Mouse (Mus musculus) CH12F3 (cell line): Measurements from ENCODE around the gene Vti1a.

Experiments used
- in situ Hi-C: fragments of 300-500 bp; cut with MboI; formaldehyde crosslinking; loops from 2 replicates; pipeline ENCODE4 v1.14.3; 2020; ENCODE audit warnings: low sequenced_read_pairs

Gene Vti1a

DNA sequence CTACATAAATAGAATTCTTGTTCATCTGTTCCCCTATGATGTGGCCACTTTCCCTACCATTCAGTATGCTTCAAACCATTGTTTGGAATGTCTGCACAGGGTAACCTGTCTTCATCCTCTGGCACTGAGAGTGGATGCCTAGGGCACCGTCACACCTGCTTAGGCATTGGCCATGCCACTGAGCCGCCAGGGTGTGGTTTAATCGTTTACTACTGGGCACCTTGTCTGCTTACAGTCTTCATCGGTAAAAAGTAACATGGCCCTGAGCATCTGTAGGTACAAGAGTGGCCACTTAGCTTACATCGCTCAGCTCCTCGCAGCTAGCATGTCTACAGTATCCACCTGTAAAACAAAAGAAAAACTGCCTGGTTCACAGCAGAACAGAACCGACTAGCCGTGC lies 264.1 kb downstream of the Vti1a start:
- in situ Hi-C loops: no loop called here

DNA sequence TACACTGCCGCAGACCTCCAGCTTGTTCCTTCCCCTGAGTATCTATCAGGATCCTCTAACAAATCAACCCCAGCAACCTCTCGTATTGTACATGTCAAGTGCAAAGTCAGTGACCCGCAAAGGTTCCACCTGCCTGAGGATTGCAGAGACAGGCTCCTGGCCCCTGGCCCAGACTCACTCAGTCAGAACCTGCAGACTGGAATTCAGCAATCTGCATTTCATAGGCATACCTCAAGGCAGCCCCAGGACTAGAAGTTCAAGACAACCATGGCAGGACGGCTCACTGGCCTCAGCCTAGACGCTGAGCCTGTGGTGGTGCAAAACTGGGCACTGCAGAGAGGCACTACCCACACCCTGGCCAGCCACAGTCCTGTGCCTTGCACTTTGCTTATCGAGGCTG lies 264.6 kb downstream of the Vti1a start:
- in situ Hi-C loops: no loop called here

DNA sequence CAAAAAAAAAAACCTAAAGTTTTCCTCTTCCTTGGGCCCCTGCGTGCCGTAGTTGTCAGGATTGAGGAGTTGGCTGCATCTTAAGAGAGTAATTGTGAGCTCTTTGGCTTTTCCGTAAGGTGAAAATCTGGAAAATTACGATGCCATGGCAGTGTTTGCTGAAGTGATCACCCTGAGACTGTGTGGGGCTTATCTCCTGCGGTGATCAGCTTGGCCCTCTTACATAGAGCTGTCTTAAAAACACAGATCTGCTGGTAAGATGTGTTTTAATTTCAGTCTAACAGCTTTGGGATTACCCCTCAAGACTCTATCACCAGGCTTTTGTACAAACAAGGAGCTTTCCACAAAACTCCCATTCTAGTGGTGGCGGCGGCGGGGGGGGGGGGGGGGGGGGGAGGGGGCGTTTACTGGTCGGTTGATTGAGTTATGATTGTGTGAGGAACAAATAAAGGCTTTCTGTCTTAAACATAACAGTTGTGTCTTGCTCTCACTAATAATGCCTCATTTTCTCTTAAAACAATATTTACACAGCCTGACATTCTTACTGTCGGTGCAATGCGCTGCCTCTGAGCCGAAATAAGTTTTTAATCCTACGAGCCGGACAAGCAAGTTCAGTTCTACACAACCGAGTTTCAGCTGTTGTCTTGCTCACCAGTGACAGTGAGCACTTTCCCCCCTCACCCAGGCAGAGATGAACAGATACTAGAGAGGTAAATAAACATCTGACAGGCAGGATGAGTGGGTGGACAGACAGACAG lies 267.0 kb downstream of the Vti1a start:
- in situ Hi-C loops: no loop called here

DNA sequence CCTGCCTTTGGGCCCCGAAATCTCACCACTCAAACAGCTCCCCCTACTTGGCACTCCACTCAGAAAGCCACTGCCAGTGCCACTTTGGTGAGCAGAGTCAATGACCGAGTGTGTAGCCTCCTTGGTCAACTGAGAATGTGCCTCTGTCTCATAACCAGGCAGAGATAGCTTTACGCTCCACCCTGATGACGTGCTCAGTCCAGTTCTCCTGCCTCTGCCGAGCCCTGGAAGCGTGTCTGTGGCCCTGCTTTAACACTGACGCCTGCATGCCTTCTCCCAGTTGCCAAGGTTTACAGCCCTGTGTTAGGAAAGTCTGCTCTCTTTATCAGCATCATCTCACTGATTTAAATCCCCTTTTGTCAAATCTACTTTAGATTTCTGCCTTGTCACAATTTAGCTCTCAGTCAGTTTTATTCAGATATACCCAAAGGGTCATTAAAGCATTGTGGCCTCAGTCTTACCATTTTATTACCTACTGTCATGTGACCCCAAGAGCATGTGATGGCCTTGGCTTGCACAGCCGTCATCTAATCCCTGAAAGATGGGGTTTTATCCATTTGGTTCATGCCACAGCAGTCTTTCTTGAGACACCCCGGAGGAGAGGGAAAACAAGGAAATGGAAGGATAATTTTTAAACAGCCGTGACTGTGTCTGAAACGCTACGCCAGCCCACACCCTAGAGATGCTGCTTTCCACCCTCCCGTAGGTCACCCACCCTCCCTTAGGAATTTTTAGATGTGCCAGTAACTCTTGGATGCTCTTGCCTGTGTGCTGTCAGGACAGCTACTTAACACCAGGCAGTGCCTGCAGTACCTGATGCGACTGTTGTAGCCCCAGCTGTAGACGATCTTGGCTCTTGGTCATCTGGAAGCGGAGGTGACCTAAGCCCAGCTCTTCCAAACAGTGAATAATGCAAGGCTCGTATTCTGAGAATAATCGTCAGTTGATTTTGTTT lies 269.5 kb downstream of the Vti1a start:
- in situ Hi-C loops: no loop called here

DNA sequence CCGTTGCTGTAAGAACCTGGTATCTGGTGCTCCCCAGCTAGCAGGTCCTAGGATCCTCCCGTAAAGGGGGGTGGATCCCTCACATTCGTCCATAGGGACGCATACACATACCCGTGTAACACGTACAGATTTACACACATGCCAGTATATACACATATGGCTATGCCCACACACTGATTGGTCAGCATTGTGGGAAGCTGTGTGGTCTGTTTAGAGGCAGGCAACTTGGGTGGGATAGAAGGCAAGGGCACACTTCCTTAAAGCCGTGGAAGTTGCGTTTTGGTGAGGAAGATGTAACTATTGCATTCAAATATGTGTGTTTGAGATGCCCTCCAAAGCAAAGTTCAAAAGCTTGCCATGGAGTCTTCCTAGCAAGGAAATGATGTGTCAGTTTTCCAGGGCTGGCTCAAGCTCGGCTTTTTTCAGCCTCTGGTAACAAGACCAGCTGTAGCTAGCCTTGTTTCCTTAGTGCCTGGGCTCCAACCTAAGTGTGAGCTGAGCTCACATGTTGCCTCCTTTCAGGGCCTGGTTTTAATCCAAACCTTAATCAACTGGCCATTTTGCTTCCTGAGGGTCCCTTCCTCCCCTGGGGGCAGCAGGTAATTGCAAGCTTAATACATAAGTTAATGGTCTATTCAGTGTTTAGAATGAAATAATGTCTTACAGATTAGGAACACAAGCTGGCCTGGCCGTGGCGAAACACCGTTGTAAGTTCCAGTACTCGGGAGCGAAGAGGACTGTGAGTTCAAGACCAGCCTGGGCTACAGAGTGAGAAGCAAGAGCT lies 271.7 kb downstream of the Vti1a start:
- in situ Hi-C loops: no loop called here

DNA sequence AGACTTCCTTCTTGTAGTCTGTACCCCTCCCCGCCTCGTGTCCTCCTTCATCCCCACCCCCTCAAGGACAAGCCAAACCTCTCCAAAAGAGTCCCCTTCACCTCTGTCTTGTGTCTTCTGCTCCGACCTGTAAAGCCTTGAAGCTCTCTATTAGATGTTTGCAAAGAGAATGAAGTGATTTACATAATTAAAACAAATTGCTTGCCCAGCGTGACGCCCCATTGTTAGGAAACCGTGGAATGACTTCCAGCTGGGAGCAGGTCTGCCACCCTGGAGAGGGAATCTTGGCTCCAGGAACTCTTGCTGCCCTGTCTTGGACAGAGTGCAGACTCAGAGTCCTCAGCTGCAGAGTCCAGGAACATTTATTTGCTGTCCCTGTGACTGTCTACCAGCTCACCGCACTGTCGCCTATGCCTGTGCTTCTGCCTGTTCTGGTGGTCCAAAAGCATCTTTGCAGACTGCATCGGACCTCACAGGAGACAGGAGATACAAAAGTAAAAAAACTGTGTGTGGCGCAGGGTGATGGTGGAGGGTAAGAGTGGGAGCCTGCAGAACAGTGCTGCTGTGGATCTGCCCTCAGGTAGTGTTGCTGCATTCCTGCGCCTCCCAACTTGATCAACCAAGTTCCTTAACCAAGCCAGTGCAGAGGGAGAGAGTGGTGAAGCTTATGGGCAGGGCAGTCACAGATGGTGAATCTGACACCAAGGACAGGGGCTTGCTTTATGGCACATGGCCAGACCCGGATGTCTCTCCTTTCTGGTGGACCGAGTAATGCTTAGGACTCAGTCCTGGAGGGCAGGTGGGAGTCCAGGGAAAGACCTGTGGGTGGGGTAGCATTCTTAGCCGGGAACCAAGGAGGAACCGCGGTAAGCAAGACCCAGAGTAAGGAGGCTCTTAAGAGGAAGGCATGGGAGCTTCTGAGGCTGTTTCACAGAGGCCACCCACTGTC lies 273.1 kb downstream of the Vti1a start:
- in situ Hi-C loops: no loop called here

DNA sequence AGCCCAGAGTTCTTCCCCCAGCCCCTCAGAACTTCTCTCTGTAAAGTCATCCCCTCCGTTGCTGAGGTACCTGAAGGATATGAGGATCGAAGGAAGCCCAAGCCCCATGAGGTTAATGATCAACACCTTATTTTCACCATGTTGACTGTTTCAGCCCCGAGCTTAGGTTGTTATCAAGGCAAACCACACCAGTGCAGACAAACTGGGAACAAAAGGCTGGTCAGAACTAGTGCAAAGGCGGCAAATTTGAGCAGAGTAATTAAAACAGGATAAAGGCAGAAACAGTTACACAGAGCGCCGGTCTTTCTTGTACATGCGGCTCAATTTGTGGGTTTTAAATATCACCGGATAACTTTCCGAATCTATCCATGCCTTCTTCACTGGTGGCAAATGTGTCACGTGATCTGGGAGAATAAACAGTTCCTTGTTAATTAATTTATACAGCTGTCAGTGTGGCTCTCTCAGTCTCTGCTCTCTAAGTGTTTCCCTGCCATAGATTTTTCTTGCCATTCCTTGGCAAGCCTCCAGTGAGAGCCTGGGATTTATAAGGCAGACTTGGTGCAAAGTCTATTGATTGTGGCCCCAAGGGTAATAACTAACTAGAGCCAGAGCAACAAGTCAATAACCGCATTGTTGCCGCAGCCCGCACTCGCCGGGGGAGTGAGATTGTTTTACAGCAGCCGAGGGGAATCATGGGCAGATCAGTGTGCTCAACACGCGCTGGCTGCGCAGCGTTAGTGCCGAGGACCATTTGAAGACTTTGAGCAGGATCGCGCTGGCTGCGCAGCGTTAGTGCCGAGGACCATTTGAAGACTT lies 277.0 kb downstream of the Vti1a start:
- in situ Hi-C loops: no loop called here

DNA sequence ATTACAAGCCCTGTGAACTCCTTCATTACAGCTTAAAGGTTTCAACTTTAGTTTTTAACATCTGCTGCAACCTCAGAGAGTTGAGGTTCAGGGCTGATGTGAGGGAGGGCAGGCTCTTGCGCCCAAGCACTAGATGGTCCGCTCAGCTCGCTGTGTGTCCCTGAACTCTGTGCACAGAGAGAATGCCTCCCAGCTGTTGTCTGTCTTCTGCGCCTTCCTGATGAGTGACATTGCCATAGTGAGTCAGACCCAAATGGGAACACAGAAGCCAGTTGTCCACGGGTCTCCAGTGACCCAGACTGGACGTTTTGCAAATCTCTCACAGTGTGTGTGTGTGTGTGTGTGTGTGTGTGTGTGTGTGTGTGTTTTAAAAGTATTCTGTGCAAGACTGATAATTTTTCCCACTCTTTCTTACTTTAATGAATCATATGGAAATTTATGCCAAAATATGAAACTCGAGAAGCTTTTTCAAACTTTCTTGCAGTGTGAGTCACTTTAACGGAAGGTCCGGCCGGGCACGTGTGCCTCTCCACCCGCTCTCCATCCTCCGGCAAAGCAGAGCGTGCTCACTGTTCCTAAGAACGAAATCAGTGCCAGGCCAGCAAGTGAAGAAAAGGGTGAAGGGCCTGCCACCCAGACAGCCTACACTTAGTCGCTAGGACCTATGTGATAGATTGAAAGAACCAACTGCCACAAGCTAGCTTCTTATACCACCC lies 277.8 kb downstream of the Vti1a start:
- in situ Hi-C loops: no loop called here

DNA sequence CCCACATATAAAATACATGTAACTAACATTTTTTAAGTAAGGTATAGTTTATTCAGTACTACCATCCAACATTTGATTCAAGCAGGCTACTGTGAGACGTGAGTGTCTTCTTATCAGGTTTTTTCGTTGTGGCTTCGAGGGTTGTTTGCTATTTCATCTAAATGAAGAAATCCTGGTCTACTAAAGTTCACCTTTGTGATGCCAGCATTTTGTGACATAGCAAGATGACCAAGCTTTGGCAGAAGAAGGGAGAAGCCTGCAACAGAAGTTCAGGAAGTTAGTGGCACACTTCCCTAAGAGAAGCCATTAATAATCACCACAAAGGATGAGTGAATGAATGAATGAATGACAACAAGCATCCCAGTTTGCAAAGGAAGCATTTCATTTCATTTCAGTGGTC lies 278.4 kb downstream of the Vti1a start:
- in situ Hi-C loops: no loop called here

DNA sequence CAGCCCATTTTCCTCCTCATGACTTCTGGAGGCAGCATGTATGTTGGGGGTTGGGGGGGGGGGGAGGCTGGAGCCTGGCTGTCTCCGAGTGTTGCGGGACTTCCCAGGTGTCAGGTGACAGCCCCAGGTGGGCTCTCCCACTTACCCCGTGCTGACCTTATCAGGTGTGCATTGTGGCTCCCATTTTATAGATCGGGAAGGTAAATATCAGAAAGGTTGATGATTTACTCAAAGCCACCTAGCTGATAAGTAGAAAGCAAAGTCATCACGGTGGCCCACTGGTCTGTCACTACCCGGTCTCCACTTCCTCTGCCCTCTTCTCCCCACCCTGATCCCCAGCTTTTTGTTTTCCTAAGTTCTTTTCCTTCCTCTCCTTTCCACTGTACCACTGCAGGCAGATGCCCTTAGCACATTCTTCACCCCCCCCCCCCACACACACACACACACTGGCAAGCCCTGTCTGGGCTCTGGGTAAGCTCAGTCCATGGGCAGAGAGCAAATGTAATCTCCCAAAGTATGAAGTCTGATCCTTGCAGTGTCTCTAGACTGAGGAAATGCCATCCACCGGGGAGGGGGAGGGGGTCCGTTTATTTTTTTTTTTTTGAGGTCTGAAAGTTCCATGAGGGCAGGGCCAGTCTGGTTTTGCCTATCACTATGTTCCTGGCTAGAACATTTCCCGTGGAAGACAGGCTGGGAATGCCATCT lies 280.0 kb downstream of the Vti1a start:
- in situ Hi-C loops: no loop called here

DNA sequence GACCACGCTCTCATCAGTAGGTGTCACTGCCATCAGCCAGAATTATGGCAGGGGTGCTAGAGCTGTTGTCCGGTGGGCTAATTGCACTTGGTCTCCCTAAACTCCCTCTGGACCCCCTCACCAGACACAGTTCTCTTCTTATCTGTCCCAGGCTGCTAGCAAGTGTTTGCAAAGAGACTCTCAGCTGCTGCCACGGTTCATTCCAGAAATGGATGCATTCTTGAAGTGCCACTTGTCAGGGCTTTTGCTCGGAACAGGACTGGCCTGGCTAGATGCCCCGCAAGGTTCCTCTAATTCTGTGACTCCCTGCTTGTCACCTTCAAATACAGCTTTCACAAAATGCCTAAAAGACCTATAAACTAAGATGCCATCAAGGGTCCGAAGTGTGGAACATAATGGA lies 280.7 kb downstream of the Vti1a start:
- in situ Hi-C loops: no loop called here

DNA sequence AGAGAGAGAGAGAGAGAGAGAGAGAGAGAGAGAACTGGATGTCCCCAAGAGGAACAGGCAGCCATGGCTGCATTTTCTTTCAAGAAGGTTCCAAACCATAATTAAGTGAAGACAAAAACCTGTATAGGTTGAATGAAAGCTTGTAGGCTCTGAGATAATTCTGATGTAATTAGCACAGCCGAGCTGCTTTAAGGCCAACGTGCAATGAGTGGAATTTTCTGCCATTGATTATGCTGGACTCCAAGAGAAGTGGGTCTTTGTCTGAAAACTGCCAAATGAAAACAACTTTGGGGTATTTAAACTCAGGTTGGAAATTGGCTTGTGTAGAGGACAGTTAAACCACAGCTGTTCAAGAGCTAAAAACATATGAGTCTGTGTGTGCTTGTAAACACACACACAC lies 281.2 kb downstream of the Vti1a start:
- in situ Hi-C loops: no loop called here

DNA sequence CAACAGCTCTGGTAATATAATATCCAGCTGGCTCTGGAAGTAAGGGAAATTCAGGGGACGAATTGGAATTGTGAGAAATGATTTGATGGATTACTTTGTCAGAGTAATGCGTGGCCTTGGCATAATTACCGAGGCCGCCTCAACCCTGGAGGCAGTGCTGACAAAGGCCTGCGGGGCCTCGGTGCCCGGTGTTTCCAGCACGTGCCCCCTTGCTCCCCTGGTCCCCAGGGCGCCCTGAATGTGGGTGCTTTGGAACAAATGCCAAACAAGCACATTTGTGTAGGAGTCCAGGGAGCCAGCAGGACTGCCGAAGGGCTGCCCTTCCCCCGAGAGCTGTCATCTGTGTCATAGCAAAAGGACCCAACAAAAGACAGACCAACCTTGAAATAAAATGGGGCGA lies 281.9 kb downstream of the Vti1a start:
- in situ Hi-C loops: no loop called here

DNA sequence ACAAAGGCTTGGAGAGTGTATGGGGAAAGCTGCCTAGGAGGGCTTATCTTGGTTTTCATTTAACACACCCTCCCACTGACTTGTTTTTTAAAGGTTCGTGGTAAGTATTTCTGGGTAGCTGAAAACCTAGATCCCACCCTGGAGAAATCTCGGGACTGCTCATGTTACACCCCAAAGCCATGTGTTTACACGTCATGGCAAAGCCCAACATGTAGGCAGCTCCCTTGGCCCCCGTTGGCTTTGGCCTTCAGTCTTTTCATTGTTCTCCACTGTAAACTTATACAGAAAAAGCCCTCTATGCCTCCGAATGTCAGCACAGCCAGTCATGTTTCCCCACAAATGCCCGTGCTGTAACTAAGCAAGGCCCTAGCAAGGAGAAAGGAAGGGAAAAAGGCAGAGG lies 283.0 kb downstream of the Vti1a start:
- in situ Hi-C loops: no loop called here

DNA sequence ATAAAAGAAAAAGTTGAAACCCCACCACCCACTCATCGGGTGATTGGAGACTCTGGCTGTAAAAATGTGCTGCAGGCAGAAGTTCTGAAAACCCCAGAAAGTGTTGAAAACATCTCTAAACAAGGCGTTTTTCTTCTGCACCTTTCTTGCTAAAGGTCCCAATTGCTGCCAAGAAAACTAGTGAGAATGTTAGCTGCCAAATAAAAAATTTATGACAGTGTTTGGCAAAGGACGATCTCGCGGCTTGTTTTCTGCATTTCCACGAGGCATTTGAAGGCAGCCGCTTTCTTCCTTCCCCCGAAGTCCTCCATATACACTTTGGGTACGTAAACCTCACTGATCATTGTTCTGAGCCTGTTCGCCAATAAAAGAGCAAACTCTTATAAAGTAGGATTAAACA lies 291.6 kb downstream of the Vti1a start:
- in situ Hi-C loops: no loop called here

DNA sequence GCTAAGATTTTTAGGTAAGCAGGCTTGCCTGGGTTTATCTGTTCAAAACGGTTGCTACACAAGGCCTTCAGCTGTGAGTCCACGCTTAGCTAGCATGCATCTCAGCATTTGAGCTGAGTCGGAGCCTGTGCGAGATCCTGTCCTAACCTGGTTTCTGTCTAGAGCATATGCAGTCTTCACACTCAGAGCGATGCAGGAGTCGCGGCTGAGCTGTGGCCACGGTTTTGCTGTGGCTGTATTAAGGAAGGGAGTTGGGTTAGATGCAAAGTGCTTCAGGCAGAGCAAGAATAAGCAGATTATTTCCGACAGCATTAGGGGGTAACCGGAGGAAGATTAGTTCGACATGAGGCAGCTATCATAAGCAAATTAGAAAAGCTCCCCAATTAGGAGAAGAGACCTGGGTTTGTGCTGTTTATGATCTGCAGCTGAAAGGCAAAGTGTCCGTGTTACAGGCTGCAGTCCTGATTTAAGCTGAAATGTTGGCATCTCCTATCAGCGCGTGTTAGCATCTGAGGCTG lies 292.8 kb downstream of the Vti1a start:
- in situ Hi-C loops: no loop called here

DNA sequence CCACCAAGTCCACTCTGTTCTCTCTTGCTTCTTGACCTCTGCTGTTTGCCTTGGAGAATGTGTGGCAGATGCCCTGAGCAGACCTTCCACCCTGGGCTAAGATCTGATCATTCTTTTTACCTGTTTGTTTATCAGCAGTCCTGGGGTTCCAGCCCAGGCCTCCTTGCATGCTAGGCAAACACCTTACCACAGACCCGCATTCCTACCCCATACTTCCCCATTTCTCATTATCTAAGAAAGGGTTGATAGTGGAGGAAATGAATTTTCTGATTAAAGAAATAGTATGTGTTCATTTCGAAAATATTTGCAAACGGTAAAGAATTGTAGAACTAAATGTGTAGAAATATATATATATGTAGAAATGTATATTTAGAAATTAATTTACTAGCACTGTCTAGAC lies 293.7 kb downstream of the Vti1a start:
- in situ Hi-C loops: no loop called here

DNA sequence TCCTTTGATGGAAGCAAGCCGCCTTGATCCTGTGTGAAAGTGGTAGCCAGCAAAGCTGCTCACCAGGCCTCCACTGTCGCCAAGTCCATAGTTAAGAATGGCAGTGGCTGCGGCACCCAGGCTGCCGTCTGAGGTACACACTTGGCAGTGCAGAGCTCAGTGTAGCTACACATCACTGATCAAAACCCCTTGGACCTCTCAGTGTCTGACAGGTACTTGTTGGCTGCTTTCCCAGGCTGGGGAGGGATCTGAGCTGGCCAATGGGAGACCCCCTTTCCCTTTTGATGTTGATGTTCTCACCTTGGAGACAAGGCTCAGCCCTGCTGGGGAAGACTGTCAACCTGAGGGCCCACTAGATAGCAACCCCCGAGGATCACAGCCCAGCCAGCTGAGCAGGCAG lies 299.6 kb downstream of the Vti1a start:
- in situ Hi-C loops: no loop called here
